Mouse (Mus musculus): ENCODE results near the gene Gnai2.

The Gnai2 gene

GRCm38 (mm10) chr9:107635279-107636028 lies at the start of gene Gnai2:
TSS of gene Gnai2 (minus strand) at chr9:107635367.
- peak; percentile 97 for DNase-seq

- DNase-seq, result no peak
Measured at GRCm38 (mm10) chr9:107682405-107682804, 47.2 kb upstream of the Gnai2 start.

DNA sequence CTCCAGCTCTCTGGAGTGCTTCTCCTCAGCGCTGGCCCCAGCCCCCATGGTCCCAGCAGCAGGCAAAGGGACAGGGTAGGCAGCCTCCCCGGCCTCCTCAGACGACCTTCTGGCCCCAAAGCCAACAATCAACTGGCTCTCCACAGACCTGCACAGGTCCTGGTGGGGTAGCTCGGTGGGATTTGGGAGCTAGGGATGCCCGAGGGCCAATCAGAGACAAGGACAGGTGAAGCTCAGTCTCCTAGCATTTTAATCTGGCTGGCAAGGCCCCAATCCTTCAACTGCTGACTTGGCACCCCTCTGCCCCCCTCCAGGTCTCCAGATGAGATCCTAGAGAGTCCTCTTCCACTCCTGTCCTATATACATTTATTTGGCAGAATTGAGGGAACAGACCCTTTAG lies 44.3 kb upstream of the Gnai2 start, which contains the start of gene Gnat1:
Gnat1 (minus strand) TSS at position 212 of the 400 bp plus-strand sequence.
- DNase-seq, result no peak

DNA sequence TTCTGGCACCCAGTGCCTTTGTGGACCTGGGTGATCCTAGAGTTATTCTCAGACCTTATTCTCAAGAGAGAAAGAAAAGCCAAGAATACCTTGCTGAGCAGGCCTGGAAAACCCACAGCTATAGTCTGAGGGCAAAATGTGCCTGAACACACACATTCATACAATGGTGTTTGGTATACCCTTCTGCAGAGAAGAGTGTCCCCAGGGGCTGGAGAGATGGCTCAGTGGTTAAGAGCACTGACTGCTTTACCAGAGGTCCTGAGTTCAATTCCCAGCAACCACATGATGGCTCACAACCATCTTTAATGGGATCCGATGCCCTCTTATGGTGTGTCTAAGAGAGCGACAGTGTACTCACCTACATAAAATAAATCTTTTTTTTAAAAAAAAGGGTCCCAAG lies 43.7 kb upstream of the Gnai2 start:
- no peak for DNase-seq

DNA sequence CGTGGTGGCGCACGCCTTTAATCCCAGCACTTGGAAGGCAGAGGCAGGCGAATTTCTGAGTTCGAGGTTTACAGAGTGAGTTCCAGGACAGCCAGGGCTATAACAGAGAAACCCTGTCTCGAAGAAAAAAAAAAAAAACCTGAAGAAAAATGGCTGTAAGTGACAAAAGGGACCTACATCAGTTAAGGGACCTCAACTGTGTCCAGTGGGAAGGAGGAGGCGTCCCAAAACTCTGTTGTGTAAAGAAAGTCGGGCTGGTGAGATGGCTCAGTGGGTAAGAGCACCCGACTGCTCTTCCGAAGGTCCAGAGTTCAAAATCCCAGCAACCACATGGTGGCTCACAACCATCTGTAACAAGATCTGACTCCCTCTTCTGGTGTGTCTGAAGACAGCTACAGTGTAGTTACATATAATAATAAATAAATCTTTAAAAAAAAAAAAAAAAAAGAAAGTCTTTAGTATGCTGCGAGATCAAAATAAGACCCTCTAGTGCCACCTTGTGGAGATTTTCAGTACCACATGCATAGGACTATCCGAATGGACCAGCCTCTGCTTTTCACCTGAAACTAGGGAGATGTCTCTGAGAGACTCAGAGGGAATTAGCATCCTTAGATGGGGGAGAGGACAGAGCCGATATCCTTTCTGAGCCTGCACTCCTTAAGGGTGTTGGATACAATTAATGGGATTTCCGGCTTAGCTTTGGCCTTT lies 42.8 kb upstream of the Gnai2 start:
- DNase-seq, result peak; percentile 88

GRCm38 (mm10) chr9:107677091-107677784 lies 42.1 kb upstream of the Gnai2 start:
- no peak for DNase-seq

GRCm38 (mm10) chr9:107676302-107676701 lies 41.1 kb upstream of the Gnai2 start:
- DNase-seq, result no peak

GRCm38 (mm10) chr9:107675671-107676301 lies 40.6 kb upstream of the Gnai2 start:
- DNase-seq, result peak; percentile 79

GRCm38 (mm10) chr9:107674609-107675429 lies 39.7 kb upstream of the Gnai2 start:
- DNase-seq, result no peak

DNA sequence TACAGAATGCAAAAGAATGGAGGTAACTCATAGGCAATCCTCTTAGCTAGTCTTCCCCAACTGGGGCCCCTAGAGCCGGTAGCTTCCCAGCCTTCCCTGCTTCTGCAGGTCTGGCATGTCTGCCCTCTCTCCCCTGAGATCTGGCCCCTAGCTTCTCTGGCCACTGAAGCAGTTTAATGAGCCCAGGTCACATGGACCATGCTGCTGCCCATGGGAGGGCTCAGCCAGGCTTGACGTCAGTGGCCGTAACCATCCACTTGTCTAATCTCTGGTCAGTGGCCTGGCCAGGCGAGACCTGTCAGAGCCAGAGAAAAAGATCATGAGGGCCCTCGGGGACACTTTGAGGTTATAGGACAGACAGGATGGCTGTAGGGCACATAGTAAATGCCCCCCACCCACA lies 35.1 kb upstream of the Gnai2 start:
- no peak for DNase-seq

DNA sequence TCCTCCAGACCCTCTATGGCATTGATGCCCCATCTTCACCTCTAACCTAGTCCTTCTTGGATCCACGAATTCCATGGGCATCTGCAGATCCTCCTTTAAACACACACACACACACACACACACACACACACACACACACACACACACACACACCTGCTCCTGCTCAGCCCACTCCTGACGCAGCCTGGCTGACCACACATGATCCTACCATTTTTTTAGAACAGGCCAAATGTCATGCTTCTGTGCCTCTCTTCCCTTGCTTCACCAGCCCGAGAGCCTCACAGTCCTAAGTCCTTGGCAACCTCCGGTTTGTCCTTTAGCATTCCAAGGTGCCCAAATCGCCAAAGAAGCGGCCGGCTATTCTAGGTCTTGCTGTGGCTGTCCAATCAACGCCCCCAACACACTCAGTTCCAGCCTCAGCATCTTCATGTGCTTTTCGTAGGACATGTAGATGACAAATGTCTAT lies 34.3 kb upstream of the Gnai2 start, which contains the start of gene Slc38a3:
Slc38a3 (minus strand) TSS at position 51 of the 466 bp plus-strand sequence.
- DNase-seq, result no peak

DNA sequence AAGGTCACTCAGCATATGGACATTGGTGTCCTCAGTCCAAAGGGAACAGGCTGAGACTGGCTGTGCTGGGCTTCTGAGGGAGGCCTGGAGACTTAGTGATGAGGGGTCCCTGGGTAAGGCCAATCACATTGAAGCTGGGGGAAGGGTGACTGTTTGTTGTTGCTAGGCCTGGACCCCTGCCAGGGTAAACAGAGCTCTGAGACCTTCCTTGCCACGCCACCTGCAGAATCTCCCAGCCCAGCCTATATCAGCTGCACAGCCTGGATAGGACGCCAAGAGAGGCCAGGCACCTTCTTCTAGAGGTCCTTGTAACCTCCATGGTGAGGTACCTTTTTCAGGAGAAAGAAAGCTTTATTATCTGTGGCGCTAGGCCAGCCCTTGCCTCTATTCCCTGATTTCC lies 33.7 kb upstream of the Gnai2 start:
- DNase-seq, result no peak

- DNase-seq, result no peak
Measured at GRCm38 (mm10) chr9:107668011-107668410, 32.8 kb upstream of the Gnai2 start.

- DNase-seq, result peak; percentile 51
Measured at GRCm38 (mm10) chr9:107667219-107667618, 32.1 kb upstream of the Gnai2 start.

DNA sequence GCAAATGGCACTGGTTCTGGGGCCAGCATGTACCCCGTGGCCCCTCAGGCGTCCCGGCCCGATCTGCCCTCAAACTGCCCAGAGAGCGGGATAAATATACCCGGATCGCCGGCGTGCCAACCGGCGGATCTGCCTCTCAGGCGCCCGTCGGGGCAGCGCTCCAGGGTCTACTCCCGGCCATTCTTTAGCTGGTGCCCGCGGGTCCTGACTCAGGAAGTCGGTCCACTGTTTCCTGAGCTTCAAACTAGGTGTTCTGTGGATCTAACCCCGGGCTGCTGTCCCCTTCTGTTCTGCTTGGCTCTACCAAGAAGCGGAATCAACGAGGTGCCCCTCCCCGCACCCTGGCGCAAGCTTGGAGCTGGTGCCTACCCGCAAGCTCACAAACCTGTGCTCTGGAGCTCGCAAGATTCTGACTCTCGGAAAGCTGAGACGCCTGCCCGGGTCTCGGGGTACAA lies 31.6 kb upstream of the Gnai2 start:
- no peak for DNase-seq

DNA sequence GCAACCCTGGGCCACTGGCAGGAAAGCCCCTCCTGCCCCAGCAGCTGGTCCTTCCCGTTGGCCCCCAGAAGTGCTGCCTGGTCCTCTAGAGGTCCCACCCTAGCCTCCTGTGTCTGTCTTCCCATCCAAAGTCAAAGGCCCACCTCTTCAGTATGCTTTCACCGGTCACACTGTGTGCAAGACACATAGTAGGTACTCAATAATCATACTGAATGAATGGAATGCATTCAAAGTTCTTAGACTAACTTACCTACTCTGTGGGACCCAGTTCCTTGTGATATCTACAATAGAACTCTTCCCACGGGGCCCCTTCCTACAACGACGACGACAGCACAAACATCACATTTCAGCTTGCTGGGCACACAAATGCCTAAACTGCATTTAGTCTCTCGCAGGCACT lies 30.1 kb upstream of the Gnai2 start:
- no peak for DNase-seq

GRCm38 (mm10) chr9:107663525-107663924 lies 28.4 kb upstream of the Gnai2 start:
- DNase-seq, result no peak

- DNase-seq, result no peak
Measured at GRCm38 (mm10) chr9:107662342-107662741, 27.2 kb upstream of the Gnai2 start.

- no peak for DNase-seq
Measured at GRCm38 (mm10) chr9:107660777-107661176, 25.6 kb upstream of the Gnai2 start.

- DNase-seq, result no peak
Measured at GRCm38 (mm10) chr9:107659961-107660360, 24.8 kb upstream of the Gnai2 start.

DNA sequence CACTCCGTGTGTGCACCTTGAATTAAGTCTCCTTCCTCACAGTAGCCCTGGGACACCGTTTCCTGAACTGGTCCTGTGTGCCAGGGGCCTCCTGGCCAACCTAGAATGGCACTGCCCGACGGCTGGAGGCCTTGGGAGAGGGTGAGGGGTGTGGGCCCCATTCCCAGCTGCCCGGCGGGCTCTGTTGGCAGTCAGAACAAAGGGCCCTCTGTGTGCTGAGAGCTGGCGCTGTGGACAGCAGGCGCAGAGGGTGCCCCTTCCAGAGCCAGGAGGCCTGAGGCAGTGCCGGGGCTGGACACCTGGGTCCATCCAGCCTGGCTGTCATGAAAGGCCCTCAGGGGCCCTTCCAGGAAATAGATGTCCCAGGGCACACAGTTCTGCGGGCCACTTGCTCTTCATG lies 24.4 kb upstream of the Gnai2 start:
- no peak for DNase-seq

DNA sequence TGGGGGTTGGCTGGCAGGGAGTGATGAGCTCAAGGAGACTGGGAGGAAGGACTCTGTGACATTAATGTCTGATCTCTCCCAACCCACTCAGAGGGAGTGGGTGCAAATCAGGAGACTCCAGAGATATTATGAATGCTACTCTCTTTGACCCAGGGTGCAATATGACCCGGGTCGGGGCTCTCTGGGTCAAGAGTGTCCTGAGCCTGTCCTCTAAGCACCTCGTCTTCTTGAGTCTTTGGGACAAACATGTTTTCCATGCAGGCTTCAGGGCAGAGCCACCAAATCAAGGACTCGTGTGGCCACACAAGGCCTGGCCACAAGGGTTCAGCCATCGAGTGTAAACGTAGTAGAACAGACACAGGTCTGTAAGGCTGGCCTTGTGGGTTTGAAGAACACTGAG lies 22.9 kb upstream of the Gnai2 start:
- no peak for DNase-seq
